Mouse (Mus musculus) liver, adult 2 months (tissue): Measurements from ENCODE around the gene Rpl12.

Experiments used
- CTCF ChIP-seq: fragments of 200-500 bp; IDR thresholded peaks from 2 replicates; pipeline ENCODE4 v1.5.1; 2011; ENCODE audit warnings: low read depth, low read length, control low read depth
- POLR2A ChIP-seq: fragments of 200-500 bp; IDR thresholded peaks from 2 replicates; pipeline ENCODE4 v1.6.1; 2011; ENCODE audit warnings: low read length, control low read depth; ENCODE audit not compliant: insufficient read depth; ENCODE audit errors: extremely low read depth

DNA sequence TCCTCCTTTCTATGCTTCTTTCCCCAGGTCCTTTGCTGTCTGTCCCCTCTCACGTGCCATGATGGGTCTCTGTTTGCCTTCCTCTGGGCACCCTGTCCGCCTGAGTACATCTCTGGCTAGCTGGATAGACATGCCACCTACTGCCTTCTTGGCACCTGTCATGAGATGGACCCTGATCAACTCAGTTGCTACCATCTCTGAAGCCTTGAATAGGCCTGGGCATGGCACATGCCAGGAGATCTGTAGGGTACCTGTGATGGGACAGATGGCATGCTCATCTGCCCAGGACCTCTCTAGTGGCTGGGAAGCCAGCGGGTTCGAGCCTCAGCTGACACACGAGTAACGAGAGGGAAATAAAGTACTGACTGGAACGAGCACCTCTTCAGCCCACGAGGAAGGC, 12.9 kb downstream of the Rpl12 start:
- TF ChIP-seq CTCF (no peak), POLR2A (no peak)
